Mouse (Mus musculus): ENCODE data around the gene Speer4a.
"Not testable (repeated sequence)": the region's sequence is repeated elsewhere in the genome, so short reads cannot be mapped to it uniquely, and the experiment has no call there.

DNA sequence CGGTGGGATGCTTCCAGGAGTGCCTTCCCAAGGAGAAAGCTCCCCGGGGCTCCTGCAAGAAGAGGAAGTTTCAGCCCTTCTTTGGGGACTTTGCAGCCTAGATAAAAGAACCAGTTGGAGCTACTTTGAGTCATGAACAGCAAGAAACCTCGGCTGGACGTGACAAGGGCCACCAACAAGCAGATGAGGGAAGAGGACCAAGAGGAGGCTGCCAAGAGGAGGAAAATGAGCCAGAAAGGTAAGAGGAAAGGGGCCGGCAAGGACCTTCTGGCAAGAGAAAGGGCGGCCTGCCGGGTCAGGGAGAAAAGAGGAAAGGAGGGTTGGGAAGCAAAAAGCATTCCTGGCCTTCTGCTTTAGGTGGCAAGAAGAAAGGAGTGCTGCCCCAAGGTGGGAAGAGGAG is 31.7 kb downstream of the Speer4a start:
- TF ChIP-seq GATA1, TAL1 (IDR thresholded peaks at IDR 0.05; ENCODE audit: low read length): not testable (repeated sequence)
